Mouse (Mus musculus): ENCODE results near the gene Suz12. TPM values are rescaled to one million over a fixed set of nuclear protein-coding genes. Genes with fewer than 3 reads are reported as not detected.
A peak's percentile ranks its signal among the peaks of the same experiment; 100 is the strongest.

Gene Suz12
- polyA plus RNA-seq, 2 experiments, result 20.4 to 28.5 TPM

DNA sequence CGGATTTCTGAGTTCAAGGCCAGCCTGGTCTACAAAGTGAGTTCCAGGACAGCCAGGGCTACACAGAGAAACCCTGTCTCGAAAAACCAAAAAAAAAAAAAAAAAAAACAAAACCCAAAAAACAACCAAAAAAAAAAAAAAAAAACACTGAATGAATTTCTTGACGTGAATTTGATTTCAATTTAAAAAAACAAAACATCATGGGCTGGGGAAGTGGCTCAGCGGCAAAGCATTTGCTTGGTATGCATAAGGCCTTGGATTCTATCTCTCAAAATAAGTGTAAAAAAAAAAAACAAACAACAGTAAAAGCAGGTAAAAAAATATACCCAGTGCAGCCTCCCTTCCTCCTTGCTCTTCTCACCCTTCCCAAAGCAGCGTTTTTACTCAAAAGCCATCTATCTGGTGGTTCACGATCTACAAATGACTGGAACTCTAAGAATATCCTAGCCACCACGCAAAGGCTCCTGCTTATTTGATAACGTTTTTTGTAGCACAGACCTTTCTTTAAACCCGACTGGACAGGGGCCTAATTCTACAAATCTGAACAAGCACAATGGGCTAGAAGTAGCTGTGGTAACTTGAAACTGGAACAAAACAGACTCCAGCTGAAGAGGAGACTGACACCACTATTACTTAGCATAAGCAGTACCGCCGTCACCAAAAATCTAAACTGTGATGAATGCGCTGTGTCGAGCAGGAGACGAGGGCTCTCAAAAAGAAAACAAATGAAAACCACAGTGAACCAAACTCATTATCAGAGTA, 85.1 kb downstream of the Suz12 start:
- H3K36me3 ChIP-seq (ENCODE audit: control insufficient read depth, insufficient read depth, low read length), result peaks cover 6% of the 10 kb centered on the region; the same call in 1 of the 2 replicates
- H3K27ac ChIP-seq (replicated peaks; ENCODE audit: low read depth, low read length), result no peak overlapping the region
- H3K9me3 ChIP-seq (ENCODE audit: control insufficient read depth, low read length), result no peaks in the 10 kb centered on the region
- no peak for ATAC-seq (ENCODE audit: low FRiP score, low read depth)
- H3K4me2 ChIP-seq (replicated peaks; ENCODE audit: low read depth, low read length, severe bottlenecking), result no peak overlapping the region
- TF ChIP-seq POLR2A (IDR thresholded peaks at IDR 0.05; ENCODE audit: borderline replicate concordance, extremely low read depth, insufficient read depth, insufficient read length), result no peak
- no peak for DNase-seq (ENCODE audit: low spot score)
- H3K9ac ChIP-seq (ENCODE audit: low read depth, low read length, severe bottlenecking), result no peak overlapping the region
- H3K4me1 ChIP-seq (ENCODE audit: control insufficient read depth, insufficient read depth, low read length), result peaks cover 9% of the 10 kb centered on the region
- H3K27me3 ChIP-seq (ENCODE audit: control insufficient read depth, insufficient read depth, low read length), result no peaks in the 10 kb centered on the region
- no peak overlapping the region for H3K4me3 ChIP-seq (replicated peaks; ENCODE audit: low read length)
- 85% methylated on average over 13 of the region's 14 CpGs for WGBS

DNA sequence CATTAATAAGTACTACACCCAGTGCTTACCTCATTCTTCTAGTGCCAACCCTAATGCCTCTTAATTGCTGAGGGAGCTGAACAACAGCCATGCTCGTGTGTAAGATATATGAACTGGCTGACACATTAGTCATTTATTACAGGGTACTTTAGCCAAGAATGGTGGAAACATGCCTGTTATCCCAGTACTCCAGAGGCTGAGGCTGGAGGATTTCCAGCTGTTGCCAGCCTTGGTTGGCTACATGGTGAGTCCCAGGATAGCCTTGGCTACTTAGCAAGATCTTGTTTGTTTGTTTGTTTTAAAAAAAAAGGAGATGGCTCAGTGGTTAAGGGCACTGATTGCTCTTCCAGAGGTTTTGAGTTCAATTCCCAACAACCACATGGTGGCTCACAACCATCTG, 85.9 kb downstream of the Suz12 start:
- TF ChIP-seq POLR2A (IDR thresholded peaks at IDR 0.05; ENCODE audit: borderline replicate concordance, extremely low read depth, insufficient read depth, insufficient read length), result no peak
- 11% methylated on average over 1 of the region's 1 CpGs for WGBS
- Histone ChIP-seq H3K9me3 (ENCODE audit: control insufficient read depth, low read length) (no peaks in the 10 kb centered on the region), H3K27ac (replicated peaks; ENCODE audit: low read depth, low read length) (no peak overlapping the region), H3K27me3 (ENCODE audit: control insufficient read depth, insufficient read depth, low read length) (no peaks in the 10 kb centered on the region), H3K4me2 (replicated peaks; ENCODE audit: low read depth, low read length, severe bottlenecking) (no peak overlapping the region), H3K4me3 (replicated peaks; ENCODE audit: low read length) (no peak overlapping the region), H3K4me1 (ENCODE audit: control insufficient read depth, insufficient read depth, low read length) (peaks cover 9% of the 10 kb centered on the region), H3K9ac (ENCODE audit: low read depth, low read length, severe bottlenecking) (no peak overlapping the region), H3K36me3 (ENCODE audit: control insufficient read depth, insufficient read depth, low read length) (peaks cover 6% of the 10 kb centered on the region; the same call in 1 of the 2 replicates)
- DNase-seq (ENCODE audit: low spot score) (no peak), ATAC-seq (ENCODE audit: low FRiP score, low read depth) (no peak)

DNA sequence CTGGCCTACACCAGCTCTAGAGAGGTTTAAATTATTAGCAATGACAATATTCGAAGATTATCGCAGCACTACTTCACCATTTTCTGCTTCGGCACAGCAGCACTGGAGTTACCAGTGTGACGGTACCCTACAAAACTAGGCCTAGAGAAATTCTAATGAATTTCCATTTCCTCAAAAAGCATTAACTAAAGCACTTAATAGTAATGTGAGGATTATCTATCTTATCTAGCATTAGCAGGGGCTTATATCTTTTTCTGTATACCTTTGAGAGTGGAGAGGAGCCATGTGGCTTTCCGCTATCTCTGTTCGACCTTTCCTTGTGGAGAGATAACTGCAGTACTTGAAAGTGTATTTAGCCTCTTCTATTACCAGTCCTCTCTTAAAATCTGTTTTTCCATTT, 86.8 kb downstream of the Suz12 start:
- ATAC-seq (ENCODE audit: low FRiP score, low read depth) (no peak), DNase-seq (ENCODE audit: low spot score) (no peak)
- Histone ChIP-seq H3K36me3 (ENCODE audit: control insufficient read depth, insufficient read depth, low read length) (peaks cover 6% of the 10 kb centered on the region; the same call in 1 of the 2 replicates), H3K4me3 (replicated peaks; ENCODE audit: low read length) (peak overlapping the region; percentile 94), H3K4me1 (ENCODE audit: control insufficient read depth, insufficient read depth, low read length) (peaks cover 9% of the 10 kb centered on the region), H3K9ac (ENCODE audit: low read depth, low read length, severe bottlenecking) (peak overlapping the region; percentile 95; the same call in 1 of the 2 replicates), H3K27ac (replicated peaks; ENCODE audit: low read depth, low read length) (no peak overlapping the region), H3K9me3 (ENCODE audit: control insufficient read depth, low read length) (no peaks in the 10 kb centered on the region), H3K27me3 (ENCODE audit: control insufficient read depth, insufficient read depth, low read length) (no peaks in the 10 kb centered on the region), H3K4me2 (replicated peaks; ENCODE audit: low read depth, low read length, severe bottlenecking) (peak overlapping the region; percentile 71)
- no peak for TF ChIP-seq POLR2A (IDR thresholded peaks at IDR 0.05; ENCODE audit: borderline replicate concordance, extremely low read depth, insufficient read depth, insufficient read length)
- 68% methylated on average over 6 of the region's 6 CpGs for WGBS

DNA sequence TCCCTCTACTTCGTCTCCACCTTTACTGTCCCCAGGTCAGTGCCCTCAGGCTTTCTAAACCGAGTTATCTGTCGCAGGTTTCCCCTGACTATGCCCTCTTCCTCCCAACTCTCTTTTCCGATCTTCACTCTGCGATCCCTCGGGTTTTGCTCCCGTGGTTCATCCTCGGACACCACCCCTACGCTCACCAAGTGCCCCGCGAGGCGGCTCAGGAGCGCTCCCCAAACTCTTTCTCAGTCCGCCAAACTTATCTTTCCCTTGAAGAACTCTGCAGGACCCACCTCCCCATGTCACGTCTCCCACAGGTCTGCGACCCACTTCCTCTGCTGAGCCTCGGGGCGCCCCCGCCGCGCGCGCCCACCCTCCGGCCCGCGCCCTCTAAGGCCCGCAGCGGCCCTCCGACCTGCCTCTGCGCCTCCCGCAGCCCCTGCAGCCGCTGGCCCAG, 87.5 kb downstream of the Suz12 start:
- Histone ChIP-seq H3K4me3 (replicated peaks; ENCODE audit: low read length) (peak overlapping the region; percentile 94), H3K4me1 (ENCODE audit: control insufficient read depth, insufficient read depth, low read length) (peaks cover 9% of the 10 kb centered on the region), H3K36me3 (ENCODE audit: control insufficient read depth, insufficient read depth, low read length) (peaks cover 6% of the 10 kb centered on the region; the same call in 1 of the 2 replicates), H3K4me2 (replicated peaks; ENCODE audit: low read depth, low read length, severe bottlenecking) (peak overlapping the region; percentile 71), H3K9me3 (ENCODE audit: control insufficient read depth, low read length) (no peaks in the 10 kb centered on the region), H3K27ac (replicated peaks; ENCODE audit: low read depth, low read length) (peak overlapping the region; percentile 93), H3K9ac (ENCODE audit: low read depth, low read length, severe bottlenecking) (peak overlapping the region; percentile 95), H3K27me3 (ENCODE audit: control insufficient read depth, insufficient read depth, low read length) (no peaks in the 10 kb centered on the region)
- ATAC-seq (ENCODE audit: low FRiP score, low read depth) (peak; percentile 24), DNase-seq (ENCODE audit: low spot score) (no peak)
- WGBS, result under 1% methylated on average over 30 of the region's 32 CpGs
- no peak for TF ChIP-seq POLR2A (IDR thresholded peaks at IDR 0.05; ENCODE audit: borderline replicate concordance, extremely low read depth, insufficient read depth, insufficient read length)

DNA sequence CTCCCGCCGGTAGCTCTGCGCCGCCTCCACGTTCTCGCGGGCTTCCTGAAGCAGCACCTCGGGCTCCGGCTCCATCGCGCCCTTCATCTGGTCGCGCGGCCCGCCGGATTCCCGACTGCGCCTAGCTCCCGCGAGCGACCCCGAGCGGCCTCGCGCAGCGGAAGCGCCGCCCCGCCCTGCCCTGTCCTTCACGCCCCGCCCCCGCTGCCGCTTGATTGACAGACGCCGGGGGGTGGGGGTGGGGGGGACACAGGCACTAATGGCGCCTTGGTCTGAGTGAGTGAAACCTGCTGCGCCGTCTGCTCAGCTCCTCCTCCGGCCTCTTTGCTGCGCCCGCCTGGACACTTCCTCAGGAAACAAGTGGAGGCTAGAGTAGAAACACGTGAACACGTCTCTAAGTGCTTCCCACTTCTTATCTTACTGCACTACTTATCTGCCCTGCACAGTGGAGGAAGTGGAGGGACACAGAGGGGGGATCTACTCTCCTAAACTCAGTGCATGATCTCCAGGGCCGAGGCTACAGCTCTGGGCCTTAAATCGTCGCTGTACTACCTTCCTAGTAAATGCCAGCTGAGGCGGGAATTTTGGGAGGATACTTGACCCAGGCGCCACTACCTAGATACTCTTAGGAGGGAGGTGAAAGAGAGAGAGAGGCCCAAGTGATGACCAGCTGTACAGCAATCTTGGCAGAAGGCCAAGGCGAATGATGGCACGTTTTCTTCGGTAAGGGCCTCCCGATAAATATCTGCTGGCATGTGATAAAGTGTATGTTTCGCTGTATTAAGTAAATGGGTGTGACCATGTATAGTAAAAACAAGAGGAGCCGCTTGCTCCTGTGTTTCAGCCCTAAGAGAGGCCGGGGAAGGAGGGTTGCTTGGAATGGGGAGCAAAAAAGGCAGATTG, 88.2 kb downstream of the Suz12 start, which contains the start of gene Crlf3:
TSS of gene Crlf3 (minus strand) at position 166 of the 903 bp plus-strand sequence.
- WGBS, result 5% methylated on average over 54 of the region's 55 CpGs
- Histone ChIP-seq H3K27ac (replicated peaks; ENCODE audit: low read depth, low read length) (peak within 1 kb of the TSS; percentile 93), H3K9me3 (ENCODE audit: control insufficient read depth, low read length) (no peaks in the 10 kb centered on the region), H3K4me2 (replicated peaks; ENCODE audit: low read depth, low read length, severe bottlenecking) (peak within 1 kb of the TSS; percentile 71), H3K27me3 (ENCODE audit: control insufficient read depth, insufficient read depth, low read length) (no peaks in the 10 kb centered on the region), H3K36me3 (ENCODE audit: control insufficient read depth, insufficient read depth, low read length) (peaks cover 6% of the 10 kb centered on the region; the same call in 1 of the 2 replicates), H3K9ac (ENCODE audit: low read depth, low read length, severe bottlenecking) (peak within 1 kb of the TSS; percentile 95), H3K4me3 (replicated peaks; ENCODE audit: low read length) (peak within 1 kb of the TSS; percentile 94), H3K4me1 (ENCODE audit: control insufficient read depth, insufficient read depth, low read length) (peaks cover 9% of the 10 kb centered on the region)
- peak; percentile 96 for ATAC-seq (ENCODE audit: low FRiP score, low read depth)
- peak; percentile 93 for DNase-seq (ENCODE audit: low spot score)
- TF ChIP-seq POLR2A (IDR thresholded peaks at IDR 0.05; ENCODE audit: borderline replicate concordance, extremely low read depth, insufficient read depth, insufficient read length), result peak; percentile 65; the same call in 1 of the 2 replicates

Measured in limb, embryonic 14.5 days (tissue).